Mouse (Mus musculus) forebrain, embryonic 10.5 days (tissue): ENCODE data around the gene Tbc1d24. TPM values are rescaled to one million over a fixed set of nuclear protein-coding genes. Genes with fewer than 3 reads are reported as not detected.

Source experiments
- DNase-seq: peaks from one replicate; pipeline ENCODE4 v3.0.0-alpha.2; 2017; ENCODE audit warnings: low spot score; ENCODE audit errors: extremely low spot score
- H3K27ac ChIP-seq: fragments of 300-500 bp; sonication (generic); 2 replicates; pipeline ENCODE4 v1.5.1; 2016; ENCODE audit warnings: mild to moderate bottlenecking
- H3K27me3 ChIP-seq: fragments of 300-500 bp; sonication (generic); 2 replicates; pipeline ENCODE4 v1.6.1; 2016; ENCODE audit warnings: mild to moderate bottlenecking; ENCODE audit not compliant: poor library complexity, severe bottlenecking
- H3K36me3 ChIP-seq: fragments of 300-500 bp; sonication (generic); replicated peaks from 2 replicates; pipeline ENCODE4 v1.6.1; 2016; ENCODE audit warnings: mild to moderate bottlenecking, moderate library complexity
- H3K4me1 ChIP-seq: fragments of 300-500 bp; sonication (generic); 2 replicates; pipeline ENCODE4 v1.6.1; 2016
- H3K4me3 ChIP-seq: fragments of 300-500 bp; sonication (generic); 2 replicates; pipeline ENCODE4 v1.5.1; 2016; ENCODE audit warnings: mild to moderate bottlenecking, moderate library complexity
- H3K9me3 ChIP-seq: fragments of 300-500 bp; sonication (generic); 2 replicates; pipeline ENCODE4 v1.6.1; 2016; ENCODE audit warnings: mild to moderate bottlenecking, moderate library complexity
- WGBS: fragments of 180-500 bp; shearing (Covaris S2); methylation state at CpG from one replicate; pipeline ENCODE4 v1.1.7; 2016; 5-methylcytosine and 5-hydroxymethylcytosine counted together
- polyA plus RNA-seq: library from polyadenylated mRNA; unstranded; fragments of >200 nt; fragmentation: Nextera tagmentation; extraction: Ambion mirVana; gene quantifications from 2 replicates; pipeline ENCODE4 v1.2.1, GENCODE M21; 2016

Tbc1d24 gene
- polyA plus RNA-seq, 1 experiment from 2014 or later, result 7.5 TPM

DNA sequence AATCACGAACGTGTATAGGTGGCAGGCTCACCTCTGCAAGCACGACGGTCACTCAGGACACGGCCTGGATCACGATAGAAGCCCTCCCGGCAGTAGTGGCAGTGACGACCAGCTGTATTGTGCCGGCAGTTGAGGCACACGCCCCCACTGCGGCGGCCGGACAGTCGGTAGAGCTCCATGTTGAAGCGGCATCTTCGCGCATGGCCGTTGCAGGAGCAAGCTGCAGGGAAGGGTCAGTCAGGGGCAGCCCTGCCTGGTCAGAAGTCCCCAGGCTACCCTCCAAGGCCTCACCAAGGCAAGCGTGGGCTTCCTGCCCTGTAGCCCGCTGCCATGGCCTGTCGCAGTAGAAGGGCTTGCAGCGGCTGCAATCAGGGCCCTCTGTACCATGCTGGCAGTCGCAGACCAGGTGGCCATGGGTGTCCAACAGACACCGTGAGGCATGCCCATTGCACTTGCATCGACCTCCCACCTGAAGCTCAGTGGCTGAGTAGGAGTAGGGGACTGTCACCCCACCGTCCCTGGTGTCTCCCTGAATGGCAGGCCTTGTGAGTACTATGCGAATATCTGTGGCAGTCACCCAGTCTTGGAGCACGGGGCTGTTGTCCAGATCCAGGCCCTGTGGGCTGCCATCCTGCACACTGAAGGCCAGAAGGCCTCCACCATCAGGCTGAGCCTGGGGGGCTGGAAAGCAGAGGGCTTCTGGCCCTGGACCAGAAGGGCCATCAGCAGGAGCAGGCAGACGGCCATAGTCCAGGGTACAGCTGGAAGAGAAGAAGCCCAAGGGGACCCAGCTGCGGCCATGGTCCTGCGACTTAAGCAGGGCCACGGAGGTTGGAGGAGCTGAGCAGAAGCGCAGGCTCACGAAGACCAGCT is 2.6 kb upstream of the Tbc1d24 start:
- no peaks in the 10 kb centered on the region for H3K9me3 ChIP-seq
- peaks cover 94% of the 10 kb centered on the region for H3K4me1 ChIP-seq
- no peaks in the 10 kb centered on the region for H3K36me3 ChIP-seq
- DNase-seq, result peak; percentile 21
- H3K4me3 ChIP-seq, result peak overlapping the region; percentile 67
- H3K27me3 ChIP-seq, result peaks cover 63% of the 10 kb centered on the region
- 57% methylated on average over 34 of the region's 34 CpGs for WGBS
- peak overlapping the region; percentile 90 for H3K27ac ChIP-seq

DNA sequence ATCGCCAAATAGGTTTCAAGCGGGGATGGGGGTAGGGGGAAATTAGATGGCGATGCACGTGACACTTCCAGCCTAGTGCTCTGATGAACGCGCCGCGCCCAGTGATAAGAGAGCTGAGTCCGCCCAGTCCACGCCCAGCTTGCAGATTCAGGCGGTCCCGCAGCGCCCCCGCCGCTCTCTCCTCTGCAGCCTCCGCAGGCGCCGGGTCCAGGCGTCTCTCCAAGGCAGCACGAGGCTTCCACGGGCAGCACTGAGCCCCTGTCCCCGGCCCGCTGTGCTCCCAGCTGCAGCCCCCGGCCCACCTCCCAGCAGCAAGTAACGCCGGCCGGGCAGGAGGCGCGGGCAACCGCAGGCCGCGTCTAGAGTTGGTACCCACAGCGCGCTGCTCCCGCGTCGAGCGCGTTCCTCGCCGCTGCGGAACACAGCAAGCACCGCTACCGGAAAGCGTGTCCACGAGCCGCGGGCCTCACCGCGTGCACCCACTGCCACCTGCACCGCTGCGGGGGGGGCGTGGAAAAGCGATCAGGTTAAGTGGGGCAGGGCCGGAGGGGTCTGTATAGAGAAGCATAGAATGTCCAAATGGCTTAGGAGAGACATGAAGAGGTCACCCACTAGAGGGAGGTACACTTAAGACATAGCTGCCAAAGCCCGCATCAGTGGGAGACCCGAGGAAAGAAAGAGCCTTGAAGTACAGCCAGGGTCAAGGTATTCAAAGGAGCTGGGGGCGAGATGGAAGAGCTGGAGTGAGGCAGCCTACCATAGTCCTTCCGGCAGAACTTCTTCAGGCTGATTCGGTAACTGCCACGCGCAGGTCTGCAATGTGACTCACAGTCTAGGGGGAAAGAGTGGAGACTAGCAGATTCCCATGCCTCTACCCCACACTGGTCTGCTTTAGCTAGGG is 1.3 kb upstream of the Tbc1d24 start:
- WGBS, result 7% methylated on average over 62 of the region's 62 CpGs
- peak; percentile 57 for DNase-seq
- no peaks in the 10 kb centered on the region for H3K36me3 ChIP-seq
- no peaks in the 10 kb centered on the region for H3K9me3 ChIP-seq
- H3K4me3 ChIP-seq, result peak overlapping the region; percentile 67
- peak overlapping the region; percentile 78 for H3K27ac ChIP-seq
- H3K4me1 ChIP-seq, result peaks cover 86% of the 10 kb centered on the region
- H3K27me3 ChIP-seq, result peaks cover 63% of the 10 kb centered on the region

DNA sequence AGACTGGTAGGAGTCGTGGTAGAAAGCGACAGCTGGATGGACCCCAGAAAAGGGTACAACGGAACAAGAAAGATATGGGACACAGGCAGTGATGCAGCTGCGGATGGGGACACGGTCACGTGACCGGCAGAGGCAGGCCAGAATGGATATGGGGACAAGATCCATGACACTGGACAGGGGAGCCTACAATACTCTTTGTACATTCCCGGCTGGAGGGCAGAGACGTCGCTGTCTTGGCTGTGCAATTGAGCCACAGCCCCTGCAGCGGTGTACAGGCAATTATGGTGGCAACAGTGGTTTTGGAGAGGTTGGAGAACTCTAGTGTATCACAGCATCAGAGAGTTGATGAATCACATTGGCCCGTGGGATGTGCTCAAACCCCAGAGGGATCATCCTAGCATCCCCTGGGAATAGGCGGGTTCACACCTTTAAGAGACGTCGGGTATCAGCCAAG is 573 bp upstream of the Tbc1d24 start:
- Histone ChIP-seq H3K9me3 (no peaks in the 10 kb centered on the region), H3K27ac (peak overlapping the region; percentile 78), H3K4me1 (peaks cover 82% of the 10 kb centered on the region), H3K36me3 (no peaks in the 10 kb centered on the region), H3K27me3 (peaks cover 56% of the 10 kb centered on the region), H3K4me3 (peak overlapping the region; percentile 67)
- no peak for DNase-seq
- WGBS, result 6% methylated on average over 15 of the region's 15 CpGs

- Histone ChIP-seq H3K9me3 (no peaks in the 10 kb centered on the region), H3K4me3 (peak overlapping the region; percentile 67), H3K27me3 (peaks cover 45% of the 10 kb centered on the region), H3K4me1 (peaks cover 80% of the 10 kb centered on the region), H3K36me3 (no peaks in the 10 kb centered on the region), H3K27ac (peak overlapping the region; percentile 78)
- WGBS, result 14% methylated on average over 7 of the region's 7 CpGs
- no peak for DNase-seq
Observed at GRCm38 (mm10) chr17:24204846-24205245, 516 bp downstream of the Tbc1d24 start.

GRCm38 (mm10) chr17:24203611-24204534 is 1.5 kb downstream of the Tbc1d24 start:
- 83% methylated on average over 3 of the region's 3 CpGs for WGBS

GRCm38 (mm10) chr17:24203068-24203467 is 2.3 kb downstream of the Tbc1d24 start:
- Histone ChIP-seq H3K27ac (no peak overlapping the region), H3K36me3 (no peaks in the 10 kb centered on the region), H3K9me3 (no peaks in the 10 kb centered on the region), H3K4me1 (peaks cover 66% of the 10 kb centered on the region), H3K4me3 (no peak overlapping the region), H3K27me3 (peaks cover 28% of the 10 kb centered on the region)
- WGBS, result 47% methylated on average over 4 of the region's 4 CpGs
- no peak for DNase-seq

More at GRCm38 (mm10) chr17:24203611-24204534, 1.5 kb downstream of the Tbc1d24 start:
- H3K27ac ChIP-seq, result no peak overlapping the region
- H3K4me3 ChIP-seq, result peak overlapping the region; percentile 67; the same call in 1 of the 2 replicates
- H3K27me3 ChIP-seq, result peaks cover 36% of the 10 kb centered on the region
- no peak for DNase-seq
- H3K36me3 ChIP-seq, result no peaks in the 10 kb centered on the region
- H3K4me1 ChIP-seq, result peaks cover 74% of the 10 kb centered on the region
- no peaks in the 10 kb centered on the region for H3K9me3 ChIP-seq

GRCm38 (mm10) chr17:24201092-24201491 is 4.3 kb downstream of the Tbc1d24 start:
- no peak for DNase-seq
- Histone ChIP-seq H3K36me3 (no peaks in the 10 kb centered on the region), H3K27ac (no peak overlapping the region), H3K27me3 (peaks cover 8% of the 10 kb centered on the region), H3K9me3 (no peaks in the 10 kb centered on the region), H3K4me1 (peaks cover 46% of the 10 kb centered on the region), H3K4me3 (no peak overlapping the region)
- 80% methylated on average over 4 of the region's 4 CpGs for WGBS

GRCm38 (mm10) chr17:24199741-24200140 is 5.6 kb downstream of the Tbc1d24 start:
- Histone ChIP-seq H3K27ac (no peak overlapping the region), H3K4me3 (no peak overlapping the region), H3K36me3 (no peaks in the 10 kb centered on the region), H3K4me1 (peaks cover 32% of the 10 kb centered on the region), H3K9me3 (no peaks in the 10 kb centered on the region), H3K27me3 (0 out of 2 replicates have a peak, but pooled peaks cover 3% of the 10 kb centered on the region)
- no peak for DNase-seq
- WGBS, result 71% methylated on average over 4 of the region's 4 CpGs

DNA sequence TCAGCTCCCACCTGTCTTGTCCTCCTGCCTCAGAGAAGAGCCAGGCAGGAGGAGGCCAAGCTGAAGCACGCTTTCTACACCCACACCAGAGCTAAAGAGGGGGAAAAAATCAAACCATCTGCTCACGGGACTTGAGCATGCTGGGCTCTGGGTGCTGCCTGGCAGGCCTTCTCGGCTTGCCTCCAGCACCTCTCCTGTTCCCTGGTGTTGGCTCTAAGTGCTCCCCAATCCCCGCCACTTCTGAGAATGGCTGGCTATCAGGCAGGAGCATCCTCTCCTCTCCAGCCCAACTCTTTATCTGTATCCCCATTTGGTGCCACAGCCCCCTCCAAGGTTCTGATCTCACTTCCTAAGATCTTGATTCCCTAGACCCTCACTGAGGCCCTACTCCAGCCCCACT is 6.1 kb downstream of the Tbc1d24 start:
- no peaks in the 10 kb centered on the region for H3K27me3 ChIP-seq
- 86% methylated on average over 4 of the region's 4 CpGs for WGBS
- H3K36me3 ChIP-seq, result no peaks in the 10 kb centered on the region
- H3K27ac ChIP-seq, result no peak overlapping the region
- no peak overlapping the region for H3K4me3 ChIP-seq
- peaks cover 30% of the 10 kb centered on the region for H3K4me1 ChIP-seq
- no peaks in the 10 kb centered on the region for H3K9me3 ChIP-seq
- no peak for DNase-seq

DNA sequence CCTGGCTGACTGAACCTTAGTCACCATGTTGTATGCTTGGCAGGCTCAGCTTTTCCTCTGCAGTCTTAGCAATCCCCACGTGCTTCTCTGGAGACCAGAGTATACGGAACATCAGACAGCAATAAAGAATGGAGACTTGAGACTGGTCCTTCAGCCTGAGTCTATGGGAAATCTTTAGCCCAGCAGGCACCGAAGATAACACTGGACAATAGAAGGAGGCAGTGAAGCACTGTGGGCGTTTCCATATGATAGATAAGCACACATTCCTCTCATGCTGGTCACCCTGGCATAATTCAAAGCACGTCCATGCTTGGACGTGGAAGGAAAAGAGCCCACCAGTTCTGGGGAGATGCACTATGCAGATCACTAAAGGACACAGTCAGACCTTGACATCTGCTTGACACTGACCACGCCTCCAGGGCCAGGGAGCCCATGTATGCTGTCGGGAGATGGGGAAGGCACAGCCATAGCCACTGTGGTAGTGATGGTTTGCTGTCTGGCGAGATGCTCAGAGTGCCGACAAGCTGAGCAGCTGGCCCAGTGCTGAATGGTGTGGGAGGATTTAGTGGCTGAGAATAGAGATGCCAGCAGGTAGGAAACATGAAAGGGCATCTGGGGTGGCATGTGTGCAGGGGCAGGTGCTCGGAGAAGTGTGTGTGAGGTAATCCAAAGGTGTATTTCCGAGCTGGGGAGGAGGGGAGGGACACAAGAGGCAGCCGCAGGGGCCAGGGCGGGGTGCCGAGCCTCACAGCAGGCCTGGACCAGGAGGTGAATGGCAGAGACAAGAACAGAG is 8.1 kb downstream of the Tbc1d24 start:
- no peak for DNase-seq
- H3K36me3 ChIP-seq, result no peaks in the 10 kb centered on the region; the same call in 1 of the 2 replicates
- no peak overlapping the region for H3K27ac ChIP-seq
- no peaks in the 10 kb centered on the region for H3K9me3 ChIP-seq
- no peak overlapping the region for H3K4me3 ChIP-seq
- no peaks in the 10 kb centered on the region for H3K27me3 ChIP-seq
- 75% methylated on average over 15 of the region's 15 CpGs for WGBS
- peaks cover 19% of the 10 kb centered on the region for H3K4me1 ChIP-seq

GRCm38 (mm10) chr17:24195349-24195748 is 10.0 kb downstream of the Tbc1d24 start:
- Histone ChIP-seq H3K4me1 (peaks cover 17% of the 10 kb centered on the region), H3K27me3 (no peaks in the 10 kb centered on the region), H3K27ac (no peak overlapping the region), H3K36me3 (no peaks in the 10 kb centered on the region; the same call in 1 of the 2 replicates), H3K4me3 (no peak overlapping the region), H3K9me3 (no peaks in the 10 kb centered on the region)
- DNase-seq, result no peak
- WGBS, result 73% methylated on average over 2 of the region's 2 CpGs
